Mouse (Mus musculus) embryonic stem cell, embryonic (primary cell): Measurements from ENCODE around the gene Ddx52.

Experiments
- CTCF ChIA-PET, 4 experiments: fragments of 300-600 bp in 2 of 4; fragments of 350-600 bp in 2 of 4; sonication (Branson Sonifier 250); formaldehyde crosslinking; loops; one replicate each; lab custom pipeline; 2022; ENCODE audit warnings: inconsistent platforms in 2 of 4; lab: Charles Lee
- POLR2A ChIA-PET, 4 experiments: fragments of 300-600 bp in 2 of 4; fragments of 350-600 bp in 2 of 4; sonication (Branson Sonifier 250); formaldehyde crosslinking; loops; one replicate each; lab custom pipeline; 2022; ENCODE audit warnings: antibody characterized with exemption in 4 of 4, inconsistent platforms in 1 of 4; lab: Charles Lee

Gene Ddx52

GRCm38 (mm10) chr11:83997171-83997868 is 55.5 kb downstream of the Ddx52 start:
- ChIA-PET POLR2A (interaction anchor here in 1 of 4 experiments (0.6 to 1.5 kb wide), 2 partner anchors 13 kb away, joined by 3 read pairs; no protein-coding TSS in a partner anchor), CTCF (interaction anchor here in 3 of 4 experiments (0.5 to 1.0 kb wide), 4 partner anchors 20 to 1617 kb away, joined by 3 to 4 read pairs (median 3); no protein-coding TSS in a partner anchor)

- ChIA-PET CTCF (interaction anchor here in 1 of 4 experiments (1.6 kb wide), 1 partner anchor 33 kb away, joined by 7 read pairs; no protein-coding TSS in a partner anchor), POLR2A (interaction anchor here in 1 of 4 experiments (0.8 to 1.4 kb wide), 4 partner anchors 11 to 81 kb away, joined by 3 to 5 read pairs (median 4); no protein-coding TSS in a partner anchor)
These were observed 57.1 kb downstream of the Ddx52 start for GRCm38 (mm10) chr11:83998993-83999392.

- POLR2A ChIA-PET, result interaction anchor here in 1 of 4 experiments (0.8 to 1.4 kb wide), 4 partner anchors 10 to 80 kb away, joined by 3 to 5 read pairs (median 4); no protein-coding TSS in a partner anchor
These were observed 57.6 kb downstream of the Ddx52 start for GRCm38 (mm10) chr11:83999411-83999915.

GRCm38 (mm10) chr11:84001257-84001656 is 59.4 kb downstream of the Ddx52 start:
- ChIA-PET POLR2A (interaction anchor here in 1 of 4 experiments (0.7 to 1.8 kb wide), 5 partner anchors 9 to 31 kb away, joined by 3 to 6 read pairs (median 3); no protein-coding TSS in a partner anchor), CTCF (interaction anchor here in 3 of 4 experiments (0.5 to 3.0 kb wide), 16 partner anchors 8 to 214 kb away, joined by 3 to 9 read pairs (median 4); partner anchors contain the start of gene Synrg (in 1 of the 3))

More at GRCm38 (mm10) chr11:83999411-83999915, 57.6 kb downstream of the Ddx52 start:
- CTCF ChIA-PET, result interaction anchor here in 2 of 4 experiments (0.7 to 3.0 kb wide), 3 partner anchors 32 to 48 kb away, joined by 3 to 9 read pairs (median 7); no protein-coding TSS in a partner anchor

GRCm38 (mm10) chr11:84003986-84004385 is 62.1 kb downstream of the Ddx52 start:
- POLR2A ChIA-PET, result no interaction called here
- CTCF ChIA-PET, result interaction anchor here in 2 of 4 experiments (0.6 to 1.1 kb wide), 2 partner anchors 28 to 124 kb away, joined by 3 read pairs; no protein-coding TSS in a partner anchor

GRCm38 (mm10) chr11:84009001-84009400 is 67.1 kb downstream of the Ddx52 start:
- ChIA-PET CTCF (interaction anchor here (0.6 to 2.0 kb wide), 12 partner anchors 8 to 324 kb away, joined by 3 to 8 read pairs (median 4); no protein-coding TSS in a partner anchor), POLR2A (interaction anchor here in 2 of 4 experiments (0.5 to 1.4 kb wide), 6 partner anchors 8 to 248 kb away, joined by 3 to 4 read pairs (median 3); no protein-coding TSS in a partner anchor)

- CTCF ChIA-PET, result interaction anchor here in 2 of 4 experiments (0.8 to 1.9 kb wide), 2 partner anchors 7 to 10 kb away, joined by 3 to 6 read pairs; no protein-coding TSS in a partner anchor
- POLR2A ChIA-PET, result interaction anchor here in 2 of 4 experiments (0.5 to 1.4 kb wide), 6 partner anchors 9 to 19 kb away, joined by 3 to 6 read pairs (median 3); no protein-coding TSS in a partner anchor
These were observed 68.5 kb downstream of the Ddx52 start for GRCm38 (mm10) chr11:84010411-84010810.

GRCm38 (mm10) chr11:84011050-84011449 is 69.2 kb downstream of the Ddx52 start:
- ChIA-PET POLR2A (interaction anchor here in 1 of 4 experiments (0.5 kb wide), 1 partner anchor 10 kb away, joined by 3 read pairs; no protein-coding TSS in a partner anchor), CTCF (interaction anchor here in 2 of 4 experiments (0.8 to 0.9 kb wide), 2 partner anchors 11 to 21 kb away, joined by 3 to 21 read pairs; no protein-coding TSS in a partner anchor)

GRCm38 (mm10) chr11:84011576-84011975 is 69.7 kb downstream of the Ddx52 start:
- ChIA-PET POLR2A (interaction anchor here in 1 of 4 experiments (0.7 to 1.2 kb wide), 3 partner anchors 12 to 211 kb away, joined by 4 to 8 read pairs (median 5); no protein-coding TSS in a partner anchor), CTCF (interaction anchor here in 1 of 4 experiments (0.9 kb wide), 1 partner anchor 20 kb away, joined by 21 read pairs; no protein-coding TSS in a partner anchor)
